Mouse (Mus musculus) neural tube, embryonic 15.5 days (tissue): Measurements from ENCODE around the gene Cstl1. TPM values are rescaled to one million over a fixed set of nuclear protein-coding genes. Genes with fewer than 3 reads are reported as not detected.
"Not testable (repeated sequence)": the region's sequence is repeated elsewhere in the genome, so short reads cannot be mapped to it uniquely, and the experiment has no call there.

Experiments used
- ATAC-seq: fragments of 200-750 bp; cut with Nextera tagmentation; 2 replicates; pipeline ENCODE4 v1.8.0; 2017; ENCODE audit warnings: mild to moderate bottlenecking, moderate TSS enrichment, moderate library complexity; ENCODE audit not compliant: low FRiP score
- H3K27ac ChIP-seq: fragments of 300-500 bp; sonication (generic); replicated peaks from 2 replicates; pipeline ENCODE4 v1.5.1; 2015; ENCODE audit warnings: mild to moderate bottlenecking, inconsistent platforms
- H3K27me3 ChIP-seq: fragments of 300-500 bp; sonication (generic); replicated peaks from 2 replicates; pipeline ENCODE4 v1.6.1; 2015; ENCODE audit warnings: inconsistent platforms
- H3K36me3 ChIP-seq: fragments of 300-500 bp; sonication (generic); 2 replicates; pipeline ENCODE4 v1.6.1; 2015; ENCODE audit warnings: inconsistent platforms
- H3K4me1 ChIP-seq: fragments of 300-500 bp; sonication (generic); 2 replicates; pipeline ENCODE4 v1.6.1; 2015; ENCODE audit warnings: inconsistent platforms
- H3K4me2 ChIP-seq: fragments of 300-500 bp; sonication (generic); 2 replicates; pipeline ENCODE4 v1.6.1; 2015; ENCODE audit warnings: inconsistent platforms, mild to moderate bottlenecking, moderate library complexity
- H3K4me3 ChIP-seq: fragments of 300-500 bp; sonication (generic); replicated peaks from 2 replicates; pipeline ENCODE4 v1.5.1; 2015; ENCODE audit warnings: mild to moderate bottlenecking, inconsistent platforms
- H3K9ac ChIP-seq: fragments of 300-500 bp; sonication (generic); replicated peaks from 2 replicates; pipeline ENCODE4 v1.6.1; 2015; ENCODE audit warnings: mild to moderate bottlenecking, inconsistent platforms
- H3K9me3 ChIP-seq: fragments of 300-500 bp; sonication (generic); replicated peaks from 2 replicates; pipeline ENCODE4 v1.6.1; 2016; ENCODE audit warnings: inconsistent platforms
- WGBS: fragments of 180-500 bp; shearing (Covaris S2); methylation state at CpG from one replicate; pipeline ENCODE4 v1.1.7; 2015; ENCODE audit warnings: mixed read lengths; 5-methylcytosine and 5-hydroxymethylcytosine counted together
- polyA plus RNA-seq: library from polyadenylated mRNA; unstranded; fragments of >200 nt; fragmentation: Nextera tagmentation; extraction: Ambion mirVana; gene quantifications from 2 replicates; pipeline ENCODE4 v1.2.1, GENCODE M21; 2015

The Cstl1 gene
- polyA plus RNA-seq, 1 experiment from 2014 or later = not detected

DNA sequence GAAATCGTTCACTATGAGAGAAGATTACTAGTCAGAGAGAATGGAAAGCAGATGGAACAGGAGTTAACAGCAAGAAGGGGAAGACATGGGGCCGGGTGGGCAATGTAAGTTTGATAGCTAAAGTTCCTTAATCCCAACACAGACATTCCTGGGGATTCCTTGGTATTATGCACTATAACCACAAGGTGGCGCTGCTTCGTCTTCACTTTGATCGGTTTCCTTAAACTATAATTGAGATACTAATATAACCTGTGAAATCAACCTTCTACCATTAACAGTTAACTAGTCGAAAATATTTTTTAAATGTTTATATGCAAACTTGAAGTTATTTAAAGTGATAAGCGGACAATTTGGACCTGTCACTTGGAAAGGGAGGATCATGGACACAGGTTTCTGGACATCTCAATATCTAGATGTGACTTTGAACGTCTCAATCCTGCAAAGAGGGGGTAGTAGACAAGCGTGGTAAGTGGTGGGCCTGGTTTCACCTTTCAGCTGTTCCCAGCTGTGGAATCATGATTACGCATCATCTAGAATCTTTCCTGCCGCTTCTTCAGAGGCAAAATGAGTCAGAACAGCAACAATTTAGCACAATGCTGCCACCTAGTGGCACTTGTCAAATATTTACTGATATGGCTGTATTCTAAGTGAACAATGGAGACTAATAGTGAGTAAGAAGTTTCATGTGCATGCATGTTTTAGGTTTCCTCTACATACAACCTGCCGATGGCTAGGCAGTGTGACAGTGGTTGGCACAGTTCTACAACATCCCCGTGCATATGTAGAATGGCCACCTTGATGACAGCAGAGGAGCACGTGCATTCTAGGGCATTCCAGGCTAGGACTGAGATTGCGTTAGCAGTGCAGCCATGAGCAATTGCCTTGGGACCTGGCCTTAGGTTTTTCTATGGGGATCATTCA lies 2.0 kb downstream of the Cstl1 start:
- no peaks in the 10 kb centered on the region for H3K36me3 ChIP-seq
- H3K27ac ChIP-seq = no peak overlapping the region; the same call in 1 of the 2 replicates
- peak overlapping the region; percentile 53; the same call in 1 of the 2 replicates for H3K9ac ChIP-seq
- WGBS = 18% methylated on average over 15 of the region's 15 CpGs
- H3K9me3 ChIP-seq = no peaks in the 10 kb centered on the region
- H3K27me3 ChIP-seq = no peaks in the 10 kb centered on the region
- no peaks in the 10 kb centered on the region for H3K4me1 ChIP-seq
- H3K4me2 ChIP-seq = peak overlapping the region; percentile 76
- H3K4me3 ChIP-seq = peak overlapping the region; percentile 40
- ATAC-seq = peak; percentile 95

DNA sequence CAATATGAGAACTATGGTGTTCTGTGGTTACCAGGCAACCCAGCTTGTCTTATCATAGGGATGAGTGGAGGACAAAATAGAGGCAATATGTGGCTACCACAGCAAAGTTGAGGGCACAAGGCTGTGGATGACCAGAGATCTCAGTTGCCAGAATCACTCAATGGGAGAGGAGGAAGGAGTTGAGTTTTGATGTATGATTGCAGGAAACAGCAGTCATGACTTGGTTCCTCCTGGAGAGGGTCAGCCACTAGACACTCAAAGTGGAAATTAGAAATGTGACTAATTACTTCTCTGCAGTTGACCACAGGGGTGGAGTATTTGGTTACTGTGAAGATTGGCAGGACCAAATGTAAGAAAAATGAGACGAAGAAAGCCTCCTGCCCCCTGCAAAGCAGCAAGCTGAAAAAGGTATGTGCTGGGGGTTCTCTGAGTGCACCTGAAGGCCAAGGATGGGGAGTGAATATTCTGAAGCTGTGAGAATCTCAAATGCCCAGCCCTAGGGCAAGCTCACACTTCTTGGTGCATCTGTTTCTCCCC lies 4.2 kb downstream of the Cstl1 start:
- Histone ChIP-seq H3K4me1 (no peaks in the 10 kb centered on the region), H3K4me2 (no peak overlapping the region), H3K9me3 (no peaks in the 10 kb centered on the region), H3K9ac (no peak overlapping the region), H3K27me3 (no peaks in the 10 kb centered on the region), H3K4me3 (no peak overlapping the region), H3K27ac (no peak overlapping the region), H3K36me3 (no peaks in the 10 kb centered on the region)
- ATAC-seq = no peak
- whole genome bisulfite sequencing = 61% methylated on average over 1 of the region's 1 CpGs

DNA sequence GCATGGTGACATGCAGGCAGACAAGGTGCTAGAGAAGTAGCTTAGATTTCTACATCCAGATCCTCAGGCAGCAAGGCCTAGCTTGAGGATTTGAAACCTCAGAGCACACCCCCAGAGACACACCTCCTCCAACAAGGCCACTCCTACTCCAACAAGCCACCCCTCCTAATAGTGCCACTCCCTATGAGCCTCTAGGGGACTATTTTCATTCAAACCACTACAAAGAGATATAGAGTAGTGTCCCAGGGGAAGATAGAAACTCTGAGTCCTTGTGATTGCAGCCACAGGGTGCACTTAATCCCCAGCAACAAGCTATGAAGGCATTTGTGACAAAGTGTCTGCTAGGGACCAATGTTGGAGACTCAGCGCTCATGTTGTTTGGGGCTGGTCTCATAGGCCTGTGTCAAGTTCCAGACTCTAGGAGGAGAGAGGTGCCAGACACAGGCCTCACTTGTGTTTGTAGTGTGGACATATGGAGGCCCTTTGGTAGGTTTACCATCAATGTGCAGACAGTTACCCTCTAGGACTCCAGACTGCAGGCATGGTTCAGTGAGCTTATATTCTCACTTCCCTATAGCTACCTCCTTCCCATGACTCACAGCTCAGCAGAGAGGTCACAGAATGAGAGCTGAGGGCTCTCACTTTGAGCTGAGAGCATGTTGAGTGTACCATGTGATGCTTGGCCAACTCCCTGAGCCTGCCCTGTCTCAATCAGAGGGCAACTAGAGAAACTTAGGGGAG lies 13.7 kb downstream of the Cstl1 start:
- no peaks in the 10 kb centered on the region for H3K36me3 ChIP-seq
- no peaks in the 10 kb centered on the region for H3K9me3 ChIP-seq
- H3K27ac ChIP-seq = no peak overlapping the region
- no peaks in the 10 kb centered on the region for H3K4me1 ChIP-seq
- ATAC-seq = no peak
- H3K4me2 ChIP-seq = no peak overlapping the region
- 93% methylated on average over 1 of the region's 1 CpGs for WGBS
- H3K27me3 ChIP-seq = no peaks in the 10 kb centered on the region
- no peak overlapping the region for H3K9ac ChIP-seq
- H3K4me3 ChIP-seq = no peak overlapping the region

DNA sequence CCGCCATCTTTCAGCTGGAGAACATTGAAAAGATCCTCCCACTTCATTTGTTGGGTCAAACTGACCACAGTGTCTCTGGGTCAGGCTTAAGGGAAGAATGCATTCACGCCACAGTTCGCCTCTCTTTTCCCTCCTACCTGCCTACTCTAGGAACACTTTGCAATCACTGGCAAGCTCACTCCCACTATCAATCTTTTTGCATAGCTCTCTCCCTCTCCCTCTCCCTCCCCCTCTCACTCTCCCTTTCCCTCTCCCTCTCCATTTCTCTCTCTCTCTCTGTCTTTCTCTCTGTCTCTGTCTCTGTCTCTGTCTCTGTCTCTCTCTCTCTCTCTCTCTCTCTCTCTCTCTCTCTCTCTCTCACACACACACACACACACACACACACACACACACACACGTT lies 21.2 kb downstream of the Cstl1 start, which contains the start of gene Cst11:
Gene Cst11 (minus strand): TSS at position 101 of the 400 bp plus-strand sequence.
- H3K36me3 ChIP-seq, H3K4me3 ChIP-seq, H3K27me3 ChIP-seq, H3K4me1 ChIP-seq, H3K27ac ChIP-seq, H3K4me2 ChIP-seq, H3K9ac ChIP-seq, H3K9me3 ChIP-seq, ATAC-seq: not testable (repeated sequence)
- WGBS = 85% methylated on average over 4 of the region's 4 CpGs

DNA sequence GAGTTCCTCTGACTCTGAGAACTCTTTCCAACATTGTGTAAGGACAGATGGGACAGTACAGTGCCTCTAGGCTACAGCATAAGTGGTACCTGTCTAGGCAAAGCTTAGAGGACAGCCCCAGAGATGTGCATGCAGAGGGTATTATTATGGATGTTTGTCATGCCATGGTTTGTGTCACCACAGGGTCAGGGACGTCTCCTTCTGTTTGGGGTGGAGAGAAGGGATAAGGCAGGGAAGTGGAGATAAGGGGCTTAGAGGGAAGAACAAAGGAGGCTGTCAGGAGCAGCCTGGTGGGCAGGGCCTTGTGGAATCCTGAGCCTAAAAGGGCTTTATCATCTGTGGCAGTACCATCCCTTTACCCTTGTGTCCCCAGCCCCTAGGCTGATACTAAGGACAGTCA lies 31.6 kb downstream of the Cstl1 start, which contains the start of gene 8030411F24Rik:
Gene 8030411F24Rik (plus strand): TSS at position 301 of the 400 bp plus-strand sequence.
- WGBS = 40% methylated on average over 1 of the region's 1 CpGs
- Histone ChIP-seq H3K4me3 (no peak within 1 kb of the TSS), H3K9ac (no peak within 1 kb of the TSS), H3K27me3 (no peaks in the 10 kb centered on the region), H3K4me1 (no peaks in the 10 kb centered on the region), H3K36me3 (no peaks in the 10 kb centered on the region), H3K9me3 (no peaks in the 10 kb centered on the region), H3K27ac (no peak within 1 kb of the TSS), H3K4me2 (no peak within 1 kb of the TSS)
- no peak for ATAC-seq

DNA sequence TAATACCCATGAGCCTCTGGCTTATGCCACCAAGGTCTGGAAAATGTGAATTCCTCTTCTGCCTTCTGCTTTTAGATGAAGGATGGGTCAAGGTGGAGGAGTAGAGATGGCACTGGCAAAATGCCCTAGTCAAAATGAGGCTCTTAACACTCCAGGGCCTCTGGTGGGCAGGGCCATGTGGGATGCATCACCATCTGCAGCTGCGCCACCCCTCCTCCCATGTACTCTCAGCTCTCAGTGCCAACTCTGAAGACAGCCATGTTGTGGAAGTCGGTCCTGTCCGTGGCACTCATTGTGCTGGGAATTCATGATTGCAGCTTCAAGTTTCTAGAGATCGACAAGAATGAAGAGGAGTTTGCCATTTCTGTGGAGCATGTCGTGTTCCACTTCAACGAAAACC lies 39.0 kb downstream of the Cstl1 start, which contains the start of gene Cst12:
Gene Cst12 (plus strand): TSS at position 220 of the 400 bp plus-strand sequence.
- H3K4me1 ChIP-seq = no peaks in the 10 kb centered on the region
- H3K4me2 ChIP-seq = no peak within 1 kb of the TSS
- no peak for ATAC-seq
- H3K9me3 ChIP-seq = no peaks in the 10 kb centered on the region
- no peaks in the 10 kb centered on the region for H3K27me3 ChIP-seq
- no peak within 1 kb of the TSS for H3K4me3 ChIP-seq
- no peak within 1 kb of the TSS for H3K9ac ChIP-seq
- no peak within 1 kb of the TSS for H3K27ac ChIP-seq
- H3K36me3 ChIP-seq = no peaks in the 10 kb centered on the region
- 92% methylated on average over 6 of the region's 6 CpGs for WGBS

DNA sequence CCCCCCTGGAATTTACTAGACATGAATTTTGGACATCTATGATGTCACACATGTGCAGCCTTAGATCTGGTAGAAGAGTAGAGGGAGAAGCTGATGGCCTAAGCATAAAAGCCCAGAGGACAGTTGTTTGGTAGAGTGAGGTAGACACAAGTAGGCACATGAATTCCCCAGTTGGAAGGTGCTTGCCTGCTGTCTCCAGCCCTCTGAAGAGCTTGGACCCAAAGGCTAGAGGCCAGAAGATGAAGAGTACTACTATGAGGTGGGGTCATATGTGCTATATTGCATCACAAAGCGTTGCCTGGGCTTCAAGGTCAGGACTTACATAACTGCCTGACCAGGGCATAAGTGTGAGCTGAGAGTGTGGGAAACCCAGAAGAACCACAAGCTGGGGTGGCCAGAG lies 48.3 kb downstream of the Cstl1 start, which contains the start of gene Cst8:
Gene Cst8 (plus strand): TSS at position 301 of the 400 bp plus-strand sequence.
- no peaks in the 10 kb centered on the region for H3K9me3 ChIP-seq
- ATAC-seq = no peak
- 90% methylated on average over 1 of the region's 1 CpGs for WGBS

DNA sequence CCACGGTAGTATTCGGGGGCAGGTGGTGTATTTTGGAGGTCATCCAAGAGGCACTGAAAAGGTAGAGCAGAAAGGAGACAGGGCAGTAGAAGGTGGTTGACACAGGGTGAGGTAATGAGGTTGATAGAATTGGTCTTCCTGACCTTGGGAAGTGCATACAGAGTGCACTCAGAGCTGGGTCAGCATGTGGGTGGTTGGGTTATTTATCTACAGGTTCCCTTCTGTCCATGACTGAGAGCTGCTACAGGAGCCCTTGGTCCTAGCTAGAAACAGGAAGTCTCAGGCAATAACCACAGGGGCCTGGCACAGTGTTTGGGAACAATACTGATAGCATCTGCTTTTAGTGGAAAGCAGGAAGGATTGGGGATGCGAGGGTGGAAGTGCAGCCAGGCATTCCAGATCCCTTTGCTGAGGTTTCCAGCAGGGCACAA lies 51.3 kb downstream of the Cstl1 start:
- WGBS = 75% methylated on average over 3 of the region's 3 CpGs
- Histone ChIP-seq H3K27ac (no peak overlapping the region), H3K4me3 (no peak overlapping the region), H3K4me2 (no peak overlapping the region), H3K27me3 (no peaks in the 10 kb centered on the region), H3K4me1 (no peaks in the 10 kb centered on the region), H3K9ac (no peak overlapping the region), H3K36me3 (no peaks in the 10 kb centered on the region), H3K9me3 (no peaks in the 10 kb centered on the region)
- no peak for ATAC-seq

More for the DNA sequence above, 48.3 kb downstream of the Cstl1 start, which contains the start of gene Cst8:
- Histone ChIP-seq H3K4me2 (no peak within 1 kb of the TSS), H3K36me3 (no peaks in the 10 kb centered on the region), H3K27ac (no peak within 1 kb of the TSS), H3K4me3 (no peak within 1 kb of the TSS), H3K4me1 (no peaks in the 10 kb centered on the region), H3K27me3 (no peaks in the 10 kb centered on the region), H3K9ac (no peak within 1 kb of the TSS)

Other genes with a start within 250 kb of the Cstl1 start
- 40.2 and 54.3 TPM in 2 replicates for gene Nxt1, start 77.8 kb upstream of the Cstl1 start, polyA plus RNA-seq
- gene Gzf1, start 69.3 kb upstream of the Cstl1 start, polyA plus RNA-seq = 13.8 and 15.7 TPM in 2 replicates
- gene Napb, start 17.9 kb upstream of the Cstl1 start, polyA plus RNA-seq = 84.1 and 84.6 TPM in 2 replicates
- not detected in 2 replicates for gene Cst11, start 21.1 kb downstream of the Cstl1 start, polyA plus RNA-seq
- not detected in 2 replicates for gene 8030411F24Rik, start 31.7 kb downstream of the Cstl1 start, polyA plus RNA-seq
- gene Cst12, start 39.0 kb downstream of the Cstl1 start, polyA plus RNA-seq = not detected in 2 replicates
- not detected in 2 replicates for gene Cst8, start 48.4 kb downstream of the Cstl1 start, polyA plus RNA-seq
- gene Cst13, start 69.7 kb downstream of the Cstl1 start, polyA plus RNA-seq = not detected in 2 replicates
- gene Cst9, start 84.8 kb downstream of the Cstl1 start, polyA plus RNA-seq = not detected in 2 replicates
- gene 9230104L09Rik, start 114.7 kb downstream of the Cstl1 start, polyA plus RNA-seq = not detected in 2 replicates
- 582 and 653 TPM in 2 replicates for gene Cst3, start 125.3 kb downstream of the Cstl1 start, polyA plus RNA-seq